Mouse (Mus musculus): Measurements from ENCODE around the gene Gm3164.
"Not testable (repeated sequence)": the region's sequence is repeated elsewhere in the genome, so short reads cannot be mapped to it uniquely, and the experiment has no call there.

GRCm38 (mm10) chr14:4430692-4431091 is 15.4 kb downstream of the Gm3164 start, which contains the start of gene Gm3173:
- not testable (repeated sequence) for TF ChIP-seq POLR2A (IDR thresholded peaks at IDR 0.05; ENCODE audit: low read depth, low read length); CTCF (IDR thresholded peaks at IDR 0.05; ENCODE audit: borderline replicate concordance, insufficient read depth, low read length)
